Mouse (Mus musculus) kidney, adult 2 months (tissue): ENCODE measurements around the gene Gm3187. TPM values are rescaled to one million over a fixed set of nuclear protein-coding genes. Genes with fewer than 3 reads are reported as not detected.
"Not testable (repeated sequence)": the region's sequence is repeated elsewhere in the genome, so short reads cannot be mapped to it uniquely, and the experiment has no call there.

Experiments used
- DNase-seq: peaks from one replicate; pipeline ENCODE4 v3.0.0; 2021
- H3K27ac ChIP-seq: fragments of 200-500 bp; 2 replicates; pipeline ENCODE4 v1.5.1; 2012; ENCODE audit warnings: low read depth, low read length, control low read depth, inconsistent platforms; ENCODE audit not compliant: insufficient read depth
- H3K27me3 ChIP-seq: fragments of 200-500 bp; replicated peaks from 2 replicates; pipeline ENCODE4 v1.6.1; 2012; ENCODE audit warnings: mild to moderate bottlenecking, moderate library complexity, low read length, inconsistent platforms; ENCODE audit not compliant: control insufficient read depth, insufficient read depth
- H3K36me3 ChIP-seq: fragments of 200-500 bp; 2 replicates; pipeline ENCODE4 v1.6.1; 2012; ENCODE audit warnings: mild to moderate bottlenecking, moderate library complexity, low read length, inconsistent platforms; ENCODE audit not compliant: control insufficient read depth, insufficient read depth
- H3K4me1 ChIP-seq: fragments of 200-500 bp; 2 replicates; pipeline ENCODE4 v1.6.1; 2011; ENCODE audit warnings: low read length; ENCODE audit not compliant: control insufficient read depth, insufficient read depth
- H3K4me3 ChIP-seq: fragments of 200-500 bp; 2 replicates; pipeline ENCODE4 v1.5.1; 2011; ENCODE audit warnings: mild to moderate bottlenecking, low read depth, low read length, control low read depth; ENCODE audit not compliant: insufficient read depth
- WGBS: fragments of 180-500 bp; shearing (Covaris S2); methylation state at CpG from one replicate; pipeline ENCODE4 v1.1.7; 2018; 5-methylcytosine and 5-hydroxymethylcytosine counted together
- polyA plus RNA-seq: library from polyadenylated mRNA; depleted of rRNA; stranded (reverse); fragments of >200 nt; gene quantifications from 2 replicates; pipeline ENCODE4 v1.2.3, GENCODE M21; 2012; rRNA removed

Gene Gm3187
- polyA plus RNA-seq: not detected in 2 replicates

GRCm38 (mm10) chr14:5483907-5484306 lies at the start of gene Gm3187:
Gene Gm3187 (plus strand): TSS chr14:5484207.
- H3K4me3 ChIP-seq, H3K27me3 ChIP-seq, H3K36me3 ChIP-seq, H3K27ac ChIP-seq, H3K4me1 ChIP-seq, DNase-seq: not testable (repeated sequence)
- WGBS: 80% methylated on average over 4 of the region's 5 CpGs

- no CpG with 5 or more reads among the region's 3 CpGs for WGBS
- not testable (repeated sequence) for H3K36me3 ChIP-seq, DNase-seq, H3K27me3 ChIP-seq, H3K4me1 ChIP-seq, H3K27ac ChIP-seq, H3K4me3 ChIP-seq
These were observed 28.6 kb upstream of the Gm3187 start, which contains the start of gene Gm3194 for GRCm38 (mm10) chr14:5455367-5455766. Gene Gm3194 (minus strand): TSS chr14:5455467.

GRCm38 (mm10) chr14:5460469-5460868 lies 23.5 kb upstream of the Gm3187 start:
- H3K4me1 ChIP-seq, H3K27ac ChIP-seq, H3K27me3 ChIP-seq, H3K36me3 ChIP-seq, H3K4me3 ChIP-seq, DNase-seq: not testable (repeated sequence)
- no CpG with 5 or more reads among the region's 19 CpGs for WGBS

GRCm38 (mm10) chr14:5477730-5478129 lies 6.3 kb upstream of the Gm3187 start, which contains the start of gene Gm8246:
Gene Gm8246 (minus strand): TSS chr14:5477830.
- not testable (repeated sequence) for H3K27me3 ChIP-seq, H3K36me3 ChIP-seq, H3K4me3 ChIP-seq, H3K27ac ChIP-seq, H3K4me1 ChIP-seq, DNase-seq
- no CpG with 5 or more reads among the region's 3 CpGs for WGBS

- not testable (repeated sequence) for H3K27me3 ChIP-seq
These were observed 17.4 kb downstream of the Gm3187 start, which contains the start of gene Gm3488 for GRCm38 (mm10) chr14:5501374-5501773. Gene Gm3488 (plus strand): TSS chr14:5501674.

GRCm38 (mm10) chr14:5538196-5538595 lies 54.2 kb downstream of the Gm3187 start, which contains the start of gene Gm3532:
Gene Gm3532 (plus strand): TSS chr14:5538496.
- not testable (repeated sequence) for H3K4me3 ChIP-seq
- no CpG with 5 or more reads among the region's 2 CpGs for WGBS

More at GRCm38 (mm10) chr14:5501374-5501773, 17.4 kb downstream of the Gm3187 start, which contains the start of gene Gm3488:
- WGBS: no CpG with 5 or more reads among the region's 35 CpGs
- not testable (repeated sequence) for H3K36me3 ChIP-seq, DNase-seq, H3K27ac ChIP-seq, H3K4me3 ChIP-seq, H3K4me1 ChIP-seq

More at GRCm38 (mm10) chr14:5538196-5538595, 54.2 kb downstream of the Gm3187 start, which contains the start of gene Gm3532:
- H3K4me1 ChIP-seq, H3K27me3 ChIP-seq, DNase-seq, H3K27ac ChIP-seq, H3K36me3 ChIP-seq: not testable (repeated sequence)

Other genes starting within 250 kb of the Gm3187 start
- not detected in 2 replicates for gene Gm3526, start 223.6 kb upstream of the Gm3187 start, polyA plus RNA-seq
- gene Gm3542, start 149.3 kb upstream of the Gm3187 start, polyA plus RNA-seq: not detected in 2 replicates
- gene Gm3500, start 95.2 kb upstream of the Gm3187 start, polyA plus RNA-seq: not detected in 2 replicates
- not detected in 2 replicates for gene Gm3194, start 28.7 kb upstream of the Gm3187 start, polyA plus RNA-seq
- gene Gm8246, start 6.4 kb upstream of the Gm3187 start, polyA plus RNA-seq: not detected in 2 replicates
- not detected in 2 replicates for gene Gm3488, start 17.5 kb downstream of the Gm3187 start, polyA plus RNA-seq
- not detected in 2 replicates for gene Gm3532, start 54.3 kb downstream of the Gm3187 start, polyA plus RNA-seq
- gene Gm8265, start 148.8 kb downstream of the Gm3187 start, polyA plus RNA-seq: not detected in 2 replicates
- not detected in 2 replicates for gene Gm9603, start 203.2 kb downstream of the Gm3187 start, polyA plus RNA-seq